Mouse (Mus musculus) hindbrain, embryonic 12.5 days (tissue): Measurements from ENCODE around the gene Ybx2. TPM values are rescaled to one million over a fixed set of nuclear protein-coding genes. Genes with fewer than 3 reads are reported as not detected.

Source experiments
- ATAC-seq: fragments of 200-750 bp; cut with Nextera tagmentation; 2 replicates; pipeline ENCODE4 v1.8.0; 2017; ENCODE audit warnings: moderate TSS enrichment; ENCODE audit not compliant: low FRiP score
- H3K27ac ChIP-seq: fragments of 300-500 bp; sonication (generic); 2 replicates; pipeline ENCODE4 v1.5.1; 2016; ENCODE audit warnings: mild to moderate bottlenecking
- H3K27me3 ChIP-seq: fragments of 300-500 bp; sonication (generic); 2 replicates; pipeline ENCODE4 v1.6.1; 2016; ENCODE audit warnings: mild to moderate bottlenecking
- H3K36me3 ChIP-seq: fragments of 300-500 bp; sonication (generic); 2 replicates; pipeline ENCODE4 v1.6.1; 2016; ENCODE audit warnings: mild to moderate bottlenecking
- H3K4me1 ChIP-seq: fragments of 300-500 bp; sonication (generic); 2 replicates; pipeline ENCODE4 v1.6.1; 2016
- H3K4me2 ChIP-seq: fragments of 300-500 bp; sonication (generic); replicated peaks from 2 replicates; pipeline ENCODE4 v1.6.1; 2016; ENCODE audit warnings: mild to moderate bottlenecking
- H3K4me3 ChIP-seq: fragments of 300-500 bp; sonication (generic); 2 replicates; pipeline ENCODE4 v1.5.1; 2016; ENCODE audit warnings: mild to moderate bottlenecking
- H3K9ac ChIP-seq: fragments of 300-500 bp; sonication (generic); 2 replicates; pipeline ENCODE4 v1.6.1; 2016; ENCODE audit warnings: mild to moderate bottlenecking, moderate library complexity
- H3K9me3 ChIP-seq: fragments of 300-500 bp; sonication (generic); replicated peaks from 2 replicates; pipeline ENCODE4 v1.6.1; 2016; ENCODE audit warnings: mild to moderate bottlenecking
- WGBS: fragments of 180-500 bp; shearing (Covaris S2); methylation state at CpG from one replicate; pipeline ENCODE4 v1.1.7; 2016; 5-methylcytosine and 5-hydroxymethylcytosine counted together
- polyA plus RNA-seq: library from polyadenylated mRNA; unstranded; fragments of >200 nt; fragmentation: Nextera tagmentation; extraction: Ambion mirVana; gene quantifications from 2 replicates; pipeline ENCODE4 v1.2.1, GENCODE M21; 2016

Ybx2 gene
- polyA plus RNA-seq, 1 experiment from 2014 or later, result 9.0 TPM

- Histone ChIP-seq H3K4me2 (no peak overlapping the region), H3K9me3 (no peaks in the 10 kb centered on the region), H3K27me3 (no peaks in the 10 kb centered on the region), H3K27ac (no peak overlapping the region), H3K9ac (no peak overlapping the region), H3K4me1 (peaks cover 7% of the 10 kb centered on the region), H3K4me3 (no peak overlapping the region), H3K36me3 (peaks cover 96% of the 10 kb centered on the region)
- no peak for ATAC-seq
- WGBS, result 94% methylated on average over 11 of the region's 11 CpGs
These were observed 27.0 kb upstream of the Ybx2 start for GRCm38 (mm10) chr11:69908645-69909044.

DNA sequence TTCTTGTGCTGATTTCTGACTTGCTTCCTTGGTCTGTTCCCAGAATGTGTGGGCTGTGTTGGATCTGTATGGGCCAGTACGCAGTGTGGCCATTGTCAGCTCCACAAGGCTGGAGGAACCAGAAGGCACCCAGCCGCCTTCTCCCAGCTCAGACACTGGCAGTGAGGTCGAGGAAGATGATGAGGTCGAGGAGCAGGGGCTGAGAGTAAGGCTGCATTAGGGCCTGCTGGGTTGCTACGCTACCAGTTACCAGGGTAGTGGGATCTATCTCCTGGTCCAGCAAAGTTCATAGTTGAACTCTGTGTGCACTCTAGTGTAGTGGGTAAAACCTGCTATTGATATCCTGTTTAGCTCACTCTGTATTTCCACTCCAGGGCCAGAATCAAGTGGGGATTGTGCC is 26.4 kb upstream of the Ybx2 start:
- Histone ChIP-seq H3K27ac (no peak overlapping the region), H3K9me3 (no peaks in the 10 kb centered on the region), H3K36me3 (peaks cover 91% of the 10 kb centered on the region), H3K4me2 (no peak overlapping the region), H3K27me3 (no peaks in the 10 kb centered on the region), H3K4me3 (no peak overlapping the region), H3K4me1 (peaks cover 7% of the 10 kb centered on the region), H3K9ac (no peak overlapping the region)
- no peak for ATAC-seq
- 94% methylated on average over 5 of the region's 5 CpGs for WGBS

GRCm38 (mm10) chr11:69910177-69910576 is 25.4 kb upstream of the Ybx2 start:
- H3K27me3 ChIP-seq, result no peaks in the 10 kb centered on the region
- no peak for ATAC-seq
- H3K4me2 ChIP-seq, result no peak overlapping the region
- peaks cover 16% of the 10 kb centered on the region for H3K4me1 ChIP-seq
- 95% methylated on average over 8 of the region's 8 CpGs for WGBS
- H3K9me3 ChIP-seq, result no peaks in the 10 kb centered on the region
- peaks cover 85% of the 10 kb centered on the region for H3K36me3 ChIP-seq
- H3K27ac ChIP-seq, result no peak overlapping the region
- no peak overlapping the region for H3K4me3 ChIP-seq
- no peak overlapping the region for H3K9ac ChIP-seq

GRCm38 (mm10) chr11:69910781-69911560 is 24.6 kb upstream of the Ybx2 start:
- Histone ChIP-seq H3K36me3 (peaks cover 85% of the 10 kb centered on the region), H3K9ac (no peak overlapping the region), H3K4me3 (no peak overlapping the region), H3K27ac (no peak overlapping the region), H3K4me1 (peaks cover 24% of the 10 kb centered on the region), H3K9me3 (no peaks in the 10 kb centered on the region), H3K4me2 (no peak overlapping the region), H3K27me3 (no peaks in the 10 kb centered on the region)
- 92% methylated on average over 17 of the region's 17 CpGs for WGBS
- no peak for ATAC-seq

GRCm38 (mm10) chr11:69911701-69912100 is 23.9 kb upstream of the Ybx2 start:
- no peaks in the 10 kb centered on the region for H3K27me3 ChIP-seq
- WGBS, result 93% methylated on average over 6 of the region's 6 CpGs

DNA sequence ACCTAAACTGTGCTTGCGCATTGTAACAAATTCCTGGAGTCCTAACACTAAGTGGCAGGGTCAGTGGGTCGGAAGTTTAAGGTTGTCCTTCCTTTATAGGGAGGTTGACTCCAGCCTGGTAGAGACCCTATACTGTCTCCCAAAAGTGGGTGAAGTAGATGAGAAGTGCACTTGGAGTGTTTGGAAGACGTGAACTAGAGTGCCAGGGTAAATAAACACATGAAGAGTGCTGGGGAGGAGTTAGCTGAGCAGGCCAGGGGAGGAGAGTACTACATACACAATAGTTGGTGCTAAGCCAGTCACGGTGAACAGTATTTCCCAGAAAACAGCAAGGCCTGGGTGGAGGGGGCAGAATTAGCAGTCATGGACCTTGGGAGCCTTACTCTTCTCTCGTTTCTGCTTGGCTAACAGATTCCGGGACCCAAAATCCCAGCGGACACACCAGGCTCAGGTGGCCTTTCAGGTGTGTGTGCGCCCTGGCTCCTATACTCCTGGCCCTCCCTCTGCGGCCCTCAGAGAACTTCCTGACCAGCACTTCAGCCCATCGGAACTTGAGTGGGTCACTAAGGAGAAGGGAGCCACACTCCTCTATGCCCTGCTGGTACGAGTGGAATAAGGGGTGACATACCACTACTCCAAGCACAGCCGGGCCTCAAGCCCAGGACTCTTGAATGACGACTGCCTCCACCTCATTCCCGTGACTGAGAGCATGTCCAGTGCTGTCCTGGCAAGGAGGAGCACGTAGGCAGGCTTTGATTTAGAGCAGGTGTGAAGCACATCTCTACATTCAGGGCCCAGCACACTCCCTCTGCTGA is 22.7 kb upstream of the Ybx2 start:
- 77% methylated on average over 15 of the region's 15 CpGs for WGBS
- no peaks in the 10 kb centered on the region for H3K9me3 ChIP-seq
- H3K9ac ChIP-seq, result peak overlapping the region; percentile 88; the same call in 1 of the 2 replicates
- H3K36me3 ChIP-seq, result peaks cover 85% of the 10 kb centered on the region
- H3K4me1 ChIP-seq, result peaks cover 29% of the 10 kb centered on the region
- H3K4me3 ChIP-seq, result peak overlapping the region; percentile 77
- H3K4me2 ChIP-seq, result peak overlapping the region; percentile 96
- H3K27ac ChIP-seq, result peak overlapping the region; percentile 88; the same call in 1 of the 2 replicates
- H3K27me3 ChIP-seq, result no peaks in the 10 kb centered on the region
- peak; percentile 31 for ATAC-seq

More at GRCm38 (mm10) chr11:69911701-69912100, 23.9 kb upstream of the Ybx2 start:
- no peak for ATAC-seq
- Histone ChIP-seq H3K36me3 (peaks cover 85% of the 10 kb centered on the region), H3K9ac (no peak overlapping the region), H3K27ac (no peak overlapping the region), H3K9me3 (no peaks in the 10 kb centered on the region), H3K4me1 (peaks cover 26% of the 10 kb centered on the region), H3K4me2 (no peak overlapping the region), H3K4me3 (no peak overlapping the region)

- Histone ChIP-seq H3K36me3 (peaks cover 85% of the 10 kb centered on the region), H3K9me3 (no peaks in the 10 kb centered on the region), H3K27me3 (no peaks in the 10 kb centered on the region), H3K27ac (peak within 1 kb of the TSS; percentile 88), H3K9ac (peak within 1 kb of the TSS; percentile 88), H3K4me2 (peak within 1 kb of the TSS; percentile 96), H3K4me3 (peak within 1 kb of the TSS; percentile 77), H3K4me1 (peaks cover 31% of the 10 kb centered on the region)
- WGBS, result 2% methylated on average over 61 of the region's 61 CpGs
- peak; percentile 79 for ATAC-seq
These were observed 21.8 kb upstream of the Ybx2 start, which contains the start of gene Gps2 for GRCm38 (mm10) chr11:69913554-69914371. Gps2 (plus strand) TSS chr11:69913888.

DNA sequence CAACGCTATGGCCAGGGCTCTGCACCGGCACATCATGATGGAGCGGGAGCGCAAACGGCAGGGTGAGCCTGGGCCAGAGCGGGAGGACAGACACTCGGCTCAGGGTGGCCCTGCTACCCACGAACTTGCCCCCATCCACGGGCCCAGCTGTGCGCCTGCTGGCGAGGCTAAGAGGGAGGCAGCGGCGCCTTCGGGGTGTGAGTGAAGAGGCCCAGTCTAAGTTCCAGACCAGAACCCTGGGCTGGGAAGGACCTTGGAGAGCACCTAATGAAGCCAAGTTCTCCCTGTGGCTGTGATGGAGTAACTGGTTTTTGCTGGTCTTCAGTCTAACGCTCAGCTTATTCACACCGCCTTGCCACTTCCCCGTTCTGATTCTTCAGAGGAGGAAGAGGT is 21.2 kb upstream of the Ybx2 start:
- Histone ChIP-seq H3K27ac (peak overlapping the region; percentile 88), H3K36me3 (peaks cover 82% of the 10 kb centered on the region), H3K9ac (peak overlapping the region; percentile 88), H3K27me3 (no peaks in the 10 kb centered on the region), H3K4me3 (peak overlapping the region; percentile 77), H3K4me1 (peaks cover 37% of the 10 kb centered on the region), H3K4me2 (peak overlapping the region; percentile 96), H3K9me3 (no peaks in the 10 kb centered on the region)
- WGBS, result 3% methylated on average over 17 of the region's 17 CpGs
- no peak; the same call in 1 of the 2 replicates for ATAC-seq

DNA sequence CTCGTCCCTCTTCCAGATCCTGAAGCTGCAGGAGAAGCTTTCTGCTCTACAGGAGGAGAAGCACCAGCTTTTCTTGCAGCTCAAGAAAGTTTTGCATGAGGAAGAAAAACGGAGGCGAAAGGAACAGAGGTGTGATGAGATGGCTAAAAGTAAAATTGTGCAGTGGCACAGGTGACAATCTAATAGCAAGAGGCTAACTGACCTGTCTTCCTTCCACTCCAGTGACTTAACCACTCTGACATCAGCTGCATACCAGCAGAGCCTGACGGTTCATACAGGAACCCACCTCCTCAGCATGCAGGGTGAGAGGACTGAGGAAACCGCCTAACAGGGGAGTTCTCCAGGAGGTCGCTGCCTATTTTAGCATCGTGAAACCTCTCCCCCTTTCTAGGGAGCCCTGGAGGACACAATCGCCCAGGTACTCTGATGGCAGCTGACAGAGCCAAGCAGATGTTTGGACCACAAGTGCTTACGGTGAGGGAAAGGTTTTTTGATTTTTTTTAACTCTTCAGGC is 20.6 kb upstream of the Ybx2 start:
- H3K27ac ChIP-seq, result no peak overlapping the region
- peak overlapping the region; percentile 77 for H3K4me3 ChIP-seq
- H3K9me3 ChIP-seq, result no peaks in the 10 kb centered on the region
- peaks cover 76% of the 10 kb centered on the region for H3K36me3 ChIP-seq
- WGBS, result 38% methylated on average over 9 of the region's 9 CpGs
- no peak for ATAC-seq
- peaks cover 43% of the 10 kb centered on the region for H3K4me1 ChIP-seq
- peak overlapping the region; percentile 96 for H3K4me2 ChIP-seq
- no peaks in the 10 kb centered on the region for H3K27me3 ChIP-seq
- H3K9ac ChIP-seq, result peak overlapping the region; percentile 88; the same call in 1 of the 2 replicates

DNA sequence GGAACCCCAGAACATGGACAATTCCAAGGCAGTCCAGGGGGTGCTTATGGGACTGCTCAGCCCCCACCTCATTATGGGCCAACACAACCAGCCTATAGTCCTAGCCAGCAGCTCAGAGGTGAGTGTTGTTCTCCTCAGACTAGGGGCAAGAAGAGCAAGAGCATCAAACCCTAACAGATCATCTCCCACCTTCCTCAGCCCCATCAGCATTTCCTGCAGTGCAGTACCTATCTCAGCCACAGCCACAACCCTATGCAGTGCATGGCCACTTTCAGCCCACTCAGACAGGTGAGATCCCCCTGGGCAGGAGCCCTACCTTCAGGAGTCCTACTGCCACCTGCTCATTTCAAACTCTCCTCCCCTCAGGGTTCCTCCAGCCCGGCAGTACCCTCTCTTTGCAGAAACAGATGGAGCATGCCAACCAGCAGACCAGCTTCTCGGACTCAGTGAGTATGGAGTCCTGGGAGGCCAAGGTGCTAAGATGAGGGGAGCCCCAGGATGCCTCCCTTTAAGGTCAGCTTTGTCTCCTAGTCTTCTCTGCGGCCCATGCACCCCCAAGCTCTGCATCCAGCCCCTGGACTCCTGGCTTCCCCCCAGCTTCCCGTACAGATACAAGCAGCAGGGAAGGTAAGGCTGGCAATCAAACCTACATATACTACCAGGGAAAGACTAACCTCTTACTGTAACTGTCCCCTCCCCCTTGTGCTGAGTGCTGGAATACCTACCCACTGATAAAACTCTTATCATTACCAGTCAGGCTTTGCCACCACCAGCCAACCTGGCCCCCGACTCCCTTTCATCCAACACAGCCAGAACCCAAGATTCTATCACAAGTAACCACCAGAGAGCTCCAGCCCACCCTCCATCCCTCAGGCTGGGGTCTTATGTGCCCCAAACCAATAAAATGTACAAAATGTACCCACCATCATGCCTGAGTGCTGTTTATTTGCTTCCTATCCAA is 19.6 kb upstream of the Ybx2 start:
- Histone ChIP-seq H3K4me2 (peak overlapping the region; percentile 96; the same call in 1 of the 2 replicates), H3K4me1 (peaks cover 45% of the 10 kb centered on the region), H3K27ac (no peak overlapping the region), H3K9ac (no peak overlapping the region), H3K4me3 (no peak overlapping the region), H3K27me3 (no peaks in the 10 kb centered on the region), H3K36me3 (peaks cover 66% of the 10 kb centered on the region), H3K9me3 (no peaks in the 10 kb centered on the region)
- ATAC-seq, result no peak
- WGBS, result 70% methylated on average over 5 of the region's 5 CpGs
